Mouse (Mus musculus) liver, postnatal 0 days (tissue): ENCODE data around the gene Gm5622.
"Not testable (repeated sequence)": the region's sequence is repeated elsewhere in the genome, so short reads cannot be mapped to it uniquely, and the experiment has no call there.

Experiments used
- CTCF ChIP-seq: sonication (generic); IDR thresholded peaks from 2 replicates; pipeline ENCODE4 v1.5.1; 2016; ENCODE audit warnings: antibody characterized with exemption, low read depth
- EP300 ChIP-seq: IDR thresholded peaks from 2 replicates; pipeline ENCODE4 v1.6.1; 2016; ENCODE audit warnings: antibody characterized with exemption, low read depth, mild to moderate bottlenecking

GRCm38 (mm10) chr14:51695368-51695767 lies 142.8 kb downstream of the Gm5622 start, which contains the start of gene Gm17079:
- not testable (repeated sequence) for TF ChIP-seq EP300, CTCF
